Mouse (Mus musculus) mesoderm, embryonic 11.5 days (tissue): ENCODE measurements around the gene Cyb5b.
"Not testable (repeated sequence)": the region's sequence is repeated elsewhere in the genome, so short reads cannot be mapped to it uniquely, and the experiment has no call there.

Experiments
- DNase-seq: peaks from one replicate; pipeline ENCODE4 v3.0.0-alpha.2; 2012; ENCODE audit warnings: low read depth, low spot score

Gene Cyb5b

GRCm38 (mm10) chr8:107167848-107168247, 17.4 kb downstream of the Cyb5b start:
- DNase-seq: no peak

GRCm38 (mm10) chr8:107172152-107172551, 21.7 kb downstream of the Cyb5b start:
- no peak for DNase-seq

GRCm38 (mm10) chr8:107172969-107173645, 22.7 kb downstream of the Cyb5b start:
- no peak for DNase-seq

GRCm38 (mm10) chr8:107181122-107181521, 30.7 kb downstream of the Cyb5b start:
- no peak for DNase-seq

- DNase-seq: no peak
Observed at GRCm38 (mm10) chr8:107184996-107185395, 34.6 kb downstream of the Cyb5b start.

GRCm38 (mm10) chr8:107186659-107187390, 36.4 kb downstream of the Cyb5b start:
- no peak for DNase-seq

GRCm38 (mm10) chr8:107187631-107188030, 37.2 kb downstream of the Cyb5b start:
- no peak for DNase-seq

- no peak for DNase-seq
Observed at GRCm38 (mm10) chr8:107192631-107193030, 42.2 kb downstream of the Cyb5b start.

GRCm38 (mm10) chr8:107193331-107193730, 42.9 kb downstream of the Cyb5b start:
- DNase-seq: no peak

- no peak for DNase-seq
Observed at GRCm38 (mm10) chr8:107194786-107195451, 44.5 kb downstream of the Cyb5b start.

- DNase-seq: peak; percentile 36
Observed at GRCm38 (mm10) chr8:107197901-107198826, 47.7 kb downstream of the Cyb5b start.

- no peak for DNase-seq
Observed at GRCm38 (mm10) chr8:107205164-107205563, 54.7 kb downstream of the Cyb5b start.

GRCm38 (mm10) chr8:107205701-107206561, 55.5 kb downstream of the Cyb5b start:
- DNase-seq: no peak

GRCm38 (mm10) chr8:107206782-107207525, 56.5 kb downstream of the Cyb5b start:
- no peak for DNase-seq

GRCm38 (mm10) chr8:107209185-107209584, 58.7 kb downstream of the Cyb5b start:
- no peak for DNase-seq

- DNase-seq: no peak
Observed at GRCm38 (mm10) chr8:107212006-107212405, 61.6 kb downstream of the Cyb5b start.

- not testable (repeated sequence) for DNase-seq
Observed at GRCm38 (mm10) chr8:107217230-107217629, 66.8 kb downstream of the Cyb5b start.

- DNase-seq: no peak
Observed at GRCm38 (mm10) chr8:107218091-107218490, 67.7 kb downstream of the Cyb5b start.

- DNase-seq: no peak
Observed at GRCm38 (mm10) chr8:107219078-107219477, 68.6 kb downstream of the Cyb5b start.
